Mouse (Mus musculus): ENCODE results near the gene Gng8. TPM values are rescaled to one million over a fixed set of nuclear protein-coding genes. Genes with fewer than 3 reads are reported as not detected.

The Gng8 gene
- polyA plus RNA-seq (2016; fragmentation: Nextera tagmentation; extraction: Ambion mirVana): 12.1 and 26.0 TPM in 2 replicates

GRCm38 (mm10) chr7:16891641-16892351, at the start of gene Gng8:
Gene Gng8 (plus strand): TSS chr7:16891786.
- ATAC-seq (ENCODE audit: low FRiP score, low read depth): peak; percentile 78
- under 1% methylated on average over 30 of the region's 30 CpGs for WGBS
- peaks cover 79% of the 10 kb centered on the region for H3K27me3 ChIP-seq
- no peaks in the 10 kb centered on the region for H3K9me3 ChIP-seq
- peak within 1 kb of the TSS; percentile 41 for H3K9ac ChIP-seq (replicated peaks)
- H3K4me2 ChIP-seq (replicated peaks): peak within 1 kb of the TSS; percentile 58
- H3K36me3 ChIP-seq: peaks cover 9% of the 10 kb centered on the region
- peak within 1 kb of the TSS; percentile 35 for H3K4me3 ChIP-seq
- peak within 1 kb of the TSS; percentile 55 for H3K27ac ChIP-seq (replicated peaks)
- H3K4me1 ChIP-seq: peaks cover 41% of the 10 kb centered on the region

- peak; percentile 87 for ATAC-seq (ENCODE audit: low FRiP score, low read depth)
- Histone ChIP-seq H3K9me3 (no peaks in the 10 kb centered on the region), H3K9ac (replicated peaks) (peak within 1 kb of the TSS; percentile 87), H3K4me2 (replicated peaks) (peak within 1 kb of the TSS; percentile 97), H3K4me1 (peaks cover 30% of the 10 kb centered on the region), H3K36me3 (peaks cover 43% of the 10 kb centered on the region), H3K27me3 (peaks cover 3% of the 10 kb centered on the region; the same call in 1 of the 2 replicates), H3K4me3 (peak within 1 kb of the TSS; percentile 52), H3K27ac (replicated peaks) (peak within 1 kb of the TSS; percentile 67)
- under 1% methylated on average over 27 of the region's 32 CpGs for WGBS
Observed at GRCm38 (mm10) chr7:16842645-16843063, 48.9 kb upstream of the Gng8 start, which contains the start of gene Prkd2. Gene Prkd2 (plus strand): TSS chr7:16842902.

DNA sequence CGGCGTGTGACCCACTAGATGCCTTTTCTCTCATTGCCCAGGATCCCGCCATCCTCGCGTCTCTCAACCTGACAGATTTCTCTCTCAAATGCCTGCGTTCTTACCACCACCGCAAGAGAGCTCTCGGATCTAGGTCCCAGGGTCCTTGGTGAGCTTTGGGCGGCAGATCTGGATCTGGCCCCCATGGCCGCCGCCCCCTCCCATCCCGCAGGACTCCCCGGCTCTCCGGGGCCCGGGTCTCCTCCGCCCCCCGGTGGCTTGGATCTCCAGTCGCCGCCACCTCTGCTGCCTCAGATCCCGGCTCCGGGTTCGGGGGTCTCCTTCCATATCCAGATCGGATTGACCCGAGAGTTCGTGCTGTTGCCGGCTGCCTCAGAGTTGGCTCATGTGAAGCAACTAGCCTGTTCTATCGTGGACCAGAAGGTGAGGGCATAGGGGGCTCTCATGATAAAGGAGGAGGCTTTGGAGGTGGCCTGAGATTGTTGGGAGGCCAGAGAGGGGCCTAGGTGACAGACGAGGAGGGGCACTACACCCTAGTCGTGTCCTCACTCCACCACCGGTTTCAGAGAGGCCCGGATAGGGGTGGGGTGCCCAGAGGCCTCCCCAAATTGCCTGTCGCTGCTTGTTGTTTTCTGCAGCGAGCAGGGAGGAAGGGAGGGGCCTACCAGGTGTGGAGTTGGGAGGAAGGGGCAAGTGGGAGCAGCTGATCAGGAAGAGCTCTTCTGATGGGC, 48.0 kb upstream of the Gng8 start:
- Histone ChIP-seq H3K4me3 (peak overlapping the region; percentile 52), H3K36me3 (peaks cover 33% of the 10 kb centered on the region), H3K4me2 (replicated peaks) (peak overlapping the region; percentile 97), H3K9ac (replicated peaks) (peak overlapping the region; percentile 87), H3K4me1 (peaks cover 30% of the 10 kb centered on the region), H3K27me3 (peaks cover 3% of the 10 kb centered on the region; the same call in 1 of the 2 replicates), H3K9me3 (no peaks in the 10 kb centered on the region), H3K27ac (replicated peaks) (peak overlapping the region; percentile 67; the same call in 1 of the 2 replicates)
- ATAC-seq (ENCODE audit: low FRiP score, low read depth): peak; percentile 27; the same call in 1 of the 2 replicates
- 2% methylated on average over 32 of the region's 33 CpGs for WGBS

DNA sequence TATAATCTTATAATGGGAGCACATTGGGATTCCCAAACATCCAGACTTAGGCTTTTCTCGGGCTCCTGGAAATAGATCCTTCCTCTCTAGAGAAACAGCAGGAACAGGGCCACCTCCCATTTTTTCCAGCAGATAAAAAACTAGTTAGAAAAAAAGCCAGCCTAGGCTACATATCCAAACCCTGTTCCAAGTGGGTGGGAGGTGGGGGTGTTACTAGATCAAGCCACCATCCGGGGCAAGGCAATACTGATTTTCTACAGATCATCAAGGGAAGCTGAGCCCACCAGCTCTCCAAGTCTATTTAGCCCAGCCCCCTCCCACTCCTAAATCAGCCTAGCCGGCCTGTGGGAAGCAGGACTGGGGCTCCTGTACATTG, 46.9 kb upstream of the Gng8 start:
- Histone ChIP-seq H3K9ac (replicated peaks) (no peak overlapping the region; the same call in 1 of the 2 replicates), H3K4me3 (peak overlapping the region; percentile 4; the same call in 1 of the 2 replicates)
- WGBS: 68% methylated on average over 3 of the region's 3 CpGs

GRCm38 (mm10) chr7:16845072-16845819, 46.3 kb upstream of the Gng8 start:
- H3K4me2 ChIP-seq (replicated peaks): peak overlapping the region; percentile 12
- H3K9me3 ChIP-seq: no peaks in the 10 kb centered on the region
- peak overlapping the region; percentile 37; the same call in 1 of the 2 replicates for H3K9ac ChIP-seq (replicated peaks)
- peaks cover 30% of the 10 kb centered on the region for H3K4me1 ChIP-seq
- no peak overlapping the region for H3K27ac ChIP-seq (replicated peaks)
- 45% methylated on average over 14 of the region's 14 CpGs for WGBS
- ATAC-seq (ENCODE audit: low FRiP score, low read depth): no peak
- H3K4me3 ChIP-seq: peak overlapping the region; percentile 9; the same call in 1 of the 2 replicates
- peaks cover 3% of the 10 kb centered on the region; the same call in 1 of the 2 replicates for H3K27me3 ChIP-seq
- H3K36me3 ChIP-seq: peaks cover 32% of the 10 kb centered on the region

More for the DNA sequence above, 46.9 kb upstream of the Gng8 start:
- H3K9me3 ChIP-seq: no peaks in the 10 kb centered on the region
- H3K27ac ChIP-seq (replicated peaks): no peak overlapping the region
- peaks cover 30% of the 10 kb centered on the region for H3K4me1 ChIP-seq
- H3K4me2 ChIP-seq (replicated peaks): peak overlapping the region; percentile 12
- no peak for ATAC-seq (ENCODE audit: low FRiP score, low read depth)
- peaks cover 32% of the 10 kb centered on the region for H3K36me3 ChIP-seq
- peaks cover 3% of the 10 kb centered on the region; the same call in 1 of the 2 replicates for H3K27me3 ChIP-seq

DNA sequence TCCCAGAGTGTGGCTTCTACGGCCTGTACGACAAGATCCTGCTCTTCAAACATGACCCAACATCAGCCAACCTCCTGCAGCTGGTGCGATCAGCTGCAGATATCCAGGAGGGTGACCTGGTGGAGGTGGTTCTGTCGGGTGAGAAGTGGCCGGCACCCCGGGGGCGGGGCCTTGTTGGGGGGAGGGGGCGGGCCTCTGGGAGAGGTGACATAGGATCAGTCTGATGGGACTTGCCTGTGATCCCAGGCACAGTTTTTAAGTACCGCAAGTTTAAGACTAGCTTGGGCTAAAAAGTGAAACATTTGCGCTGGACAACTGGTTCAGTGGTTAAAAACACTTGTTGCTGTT, 45.8 kb upstream of the Gng8 start:
- Histone ChIP-seq H3K4me2 (replicated peaks) (peak overlapping the region; percentile 12), H3K36me3 (peaks cover 32% of the 10 kb centered on the region), H3K9ac (replicated peaks) (0 out of 2 replicates have a peak overlapping the region, but pooled peaks have one; percentile 37), H3K9me3 (no peaks in the 10 kb centered on the region), H3K27me3 (peaks cover 3% of the 10 kb centered on the region; the same call in 1 of the 2 replicates), H3K4me1 (peaks cover 30% of the 10 kb centered on the region), H3K27ac (replicated peaks) (no peak overlapping the region; the same call in 1 of the 2 replicates), H3K4me3 (0 out of 2 replicates have a peak overlapping the region, but pooled peaks have one; percentile 9)
- 36% methylated on average over 10 of the region's 10 CpGs for whole genome bisulfite sequencing
- no peak for ATAC-seq (ENCODE audit: low FRiP score, low read depth)

GRCm38 (mm10) chr7:16846775-16847174, 44.8 kb upstream of the Gng8 start:
- no peak for ATAC-seq (ENCODE audit: low FRiP score, low read depth)
- no peak overlapping the region for H3K27ac ChIP-seq (replicated peaks)
- peaks cover 27% of the 10 kb centered on the region for H3K36me3 ChIP-seq
- WGBS: 97% methylated on average over 5 of the region's 5 CpGs
- no peak overlapping the region for H3K9ac ChIP-seq (replicated peaks)
- H3K4me3 ChIP-seq: no peak overlapping the region
- H3K27me3 ChIP-seq: peaks cover 3% of the 10 kb centered on the region; the same call in 1 of the 2 replicates
- H3K4me1 ChIP-seq: peaks cover 30% of the 10 kb centered on the region
- H3K9me3 ChIP-seq: no peaks in the 10 kb centered on the region
- no peak overlapping the region for H3K4me2 ChIP-seq (replicated peaks)

GRCm38 (mm10) chr7:16847507-16847906, 44.1 kb upstream of the Gng8 start:
- Histone ChIP-seq H3K9ac (replicated peaks) (no peak overlapping the region), H3K4me3 (no peak overlapping the region), H3K27me3 (peaks cover 3% of the 10 kb centered on the region; the same call in 1 of the 2 replicates), H3K4me1 (peaks cover 24% of the 10 kb centered on the region), H3K36me3 (peaks cover 33% of the 10 kb centered on the region), H3K4me2 (replicated peaks) (no peak overlapping the region), H3K27ac (replicated peaks) (no peak overlapping the region), H3K9me3 (no peaks in the 10 kb centered on the region)
- ATAC-seq (ENCODE audit: low FRiP score, low read depth): no peak
- 87% methylated on average over 19 of the region's 19 CpGs for WGBS

GRCm38 (mm10) chr7:16848579-16848978, 43.0 kb upstream of the Gng8 start:
- Histone ChIP-seq H3K9ac (replicated peaks) (no peak overlapping the region), H3K4me1 (peaks cover 20% of the 10 kb centered on the region), H3K36me3 (peaks cover 41% of the 10 kb centered on the region), H3K9me3 (no peaks in the 10 kb centered on the region), H3K4me2 (replicated peaks) (no peak overlapping the region), H3K27ac (replicated peaks) (no peak overlapping the region), H3K4me3 (no peak overlapping the region), H3K27me3 (peaks cover 3% of the 10 kb centered on the region; the same call in 1 of the 2 replicates)
- 22% methylated on average over 16 of the region's 17 CpGs for WGBS
- ATAC-seq (ENCODE audit: low FRiP score, low read depth): no peak

DNA sequence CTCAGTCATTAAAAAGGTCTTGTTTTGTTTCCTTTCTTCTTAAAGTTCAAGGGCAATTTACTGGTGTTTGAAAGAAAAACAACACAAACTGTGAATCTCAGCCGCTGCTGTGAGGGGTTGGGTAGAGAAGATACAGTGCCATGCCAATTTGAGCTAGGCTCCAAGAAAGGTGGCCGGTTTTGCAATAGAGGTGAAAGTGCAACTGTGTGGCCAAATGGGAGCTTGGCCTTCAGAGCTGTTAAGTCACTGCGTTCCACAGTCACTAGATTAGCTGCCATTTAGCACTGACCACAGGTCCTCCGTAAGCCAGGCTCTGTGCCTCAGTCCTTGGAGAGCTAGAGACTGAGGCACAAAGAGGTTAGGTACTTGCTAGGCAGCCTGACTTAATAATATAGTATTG, 40.0 kb upstream of the Gng8 start:
- peaks cover 69% of the 10 kb centered on the region for H3K36me3 ChIP-seq
- WGBS: 94% methylated on average over 4 of the region's 4 CpGs

GRCm38 (mm10) chr7:16853302-16853831, 38.2 kb upstream of the Gng8 start:
- Histone ChIP-seq H3K27ac (replicated peaks) (no peak overlapping the region), H3K4me3 (no peak overlapping the region), H3K4me1 (no peaks in the 10 kb centered on the region), H3K27me3 (no peaks in the 10 kb centered on the region), H3K9ac (replicated peaks) (no peak overlapping the region), H3K9me3 (no peaks in the 10 kb centered on the region), H3K4me2 (replicated peaks) (no peak overlapping the region), H3K36me3 (peaks cover 86% of the 10 kb centered on the region)
- no peak for ATAC-seq (ENCODE audit: low FRiP score, low read depth)
- 90% methylated on average over 14 of the region's 14 CpGs for WGBS

More for the DNA sequence above, 40.0 kb upstream of the Gng8 start:
- Histone ChIP-seq H3K9me3 (no peaks in the 10 kb centered on the region), H3K9ac (replicated peaks) (no peak overlapping the region), H3K4me3 (no peak overlapping the region), H3K4me1 (no peaks in the 10 kb centered on the region), H3K4me2 (replicated peaks) (no peak overlapping the region), H3K27ac (replicated peaks) (no peak overlapping the region), H3K27me3 (no peaks in the 10 kb centered on the region)
- no peak for ATAC-seq (ENCODE audit: low FRiP score, low read depth)

All from midbrain, embryonic 12.5 days (tissue).